Mouse (Mus musculus): ENCODE results near the gene P2rx6. TPM values are rescaled to one million over a fixed set of nuclear protein-coding genes. Genes with fewer than 3 reads are reported as not detected.

The P2rx6 gene
- polyA plus RNA-seq (2014; fragmentation: Nextera tagmentation; extraction: Ambion mirVana) = 0.49 and 0.63 TPM in 2 replicates

GRCm38 (mm10) chr16:17561751-17562208 is at the start of gene P2rx6:
P2rx6 (plus strand) TSS chr16:17561885.
- Histone ChIP-seq H3K36me3 (ENCODE audit: control insufficient read depth, insufficient read depth, low read length) (no peaks in the 10 kb centered on the region), H3K4me1 (replicated peaks; ENCODE audit: control insufficient read depth, insufficient read depth, low read length) (peaks cover 19% of the 10 kb centered on the region), H3K4me2 (replicated peaks; ENCODE audit: low read depth, low read length) (peak within 1 kb of the TSS; percentile 53), H3K9me3 (ENCODE audit: control insufficient read depth, low read length) (no peaks in the 10 kb centered on the region), H3K27ac (ENCODE audit: low read depth, low read length) (peak within 1 kb of the TSS; percentile 31), H3K4me3 (ENCODE audit: low read depth, low read length) (peak within 1 kb of the TSS; percentile 22), H3K27me3 (ENCODE audit: control insufficient read depth, insufficient read depth, low read length) (no peaks in the 10 kb centered on the region; the same call in 1 of the 2 replicates), H3K9ac (ENCODE audit: low read depth, low read length) (peak within 1 kb of the TSS; percentile 31; the same call in 1 of the 2 replicates)
- DNase-seq (ENCODE audit: low spot score) (peak; percentile 68), ATAC-seq (ENCODE audit: low FRiP score) (peak; percentile 56; the same call in 1 of the 2 replicates)
- WGBS = 2% methylated on average over 10 of the region's 10 CpGs

- peaks cover 21% of the 10 kb centered on the region for H3K36me3 ChIP-seq (ENCODE audit: control insufficient read depth, insufficient read depth, low read length)
- 95% methylated on average over 2 of the region's 2 CpGs for WGBS
- ATAC-seq (ENCODE audit: low FRiP score) (no peak), DNase-seq (ENCODE audit: low spot score) (no peak)
- H3K4me2 ChIP-seq (replicated peaks; ENCODE audit: low read depth, low read length) = no peak overlapping the region
- H3K9me3 ChIP-seq (ENCODE audit: control insufficient read depth, low read length) = no peaks in the 10 kb centered on the region
- no peak overlapping the region for H3K9ac ChIP-seq (ENCODE audit: low read depth, low read length)
- no peaks in the 10 kb centered on the region for H3K27me3 ChIP-seq (ENCODE audit: control insufficient read depth, insufficient read depth, low read length)
- H3K27ac ChIP-seq (ENCODE audit: low read depth, low read length) = no peak overlapping the region
- no peaks in the 10 kb centered on the region for H3K4me1 ChIP-seq (replicated peaks; ENCODE audit: control insufficient read depth, insufficient read depth, low read length)
- H3K4me3 ChIP-seq (ENCODE audit: low read depth, low read length) = no peak overlapping the region
Observed at GRCm38 (mm10) chr16:17518910-17519309, 42.8 kb upstream of the P2rx6 start.

GRCm38 (mm10) chr16:17524156-17524555 is 37.5 kb upstream of the P2rx6 start:
- no peak overlapping the region for H3K4me3 ChIP-seq (ENCODE audit: low read depth, low read length)
- ATAC-seq (ENCODE audit: low FRiP score) (no peak), DNase-seq (ENCODE audit: low spot score) (no peak)
- no peaks in the 10 kb centered on the region for H3K9me3 ChIP-seq (ENCODE audit: control insufficient read depth, low read length)
- no peaks in the 10 kb centered on the region for H3K27me3 ChIP-seq (ENCODE audit: control insufficient read depth, insufficient read depth, low read length)
- H3K4me2 ChIP-seq (replicated peaks; ENCODE audit: low read depth, low read length) = no peak overlapping the region
- WGBS = 96% methylated on average over 11 of the region's 11 CpGs
- no peaks in the 10 kb centered on the region for H3K4me1 ChIP-seq (replicated peaks; ENCODE audit: control insufficient read depth, insufficient read depth, low read length)
- peaks cover 27% of the 10 kb centered on the region for H3K36me3 ChIP-seq (ENCODE audit: control insufficient read depth, insufficient read depth, low read length)
- H3K27ac ChIP-seq (ENCODE audit: low read depth, low read length) = no peak overlapping the region
- no peak overlapping the region for H3K9ac ChIP-seq (ENCODE audit: low read depth, low read length)

- DNase-seq (ENCODE audit: low spot score) = no peak
- peaks cover 27% of the 10 kb centered on the region for H3K36me3 ChIP-seq (ENCODE audit: control insufficient read depth, insufficient read depth, low read length)
Observed at GRCm38 (mm10) chr16:17525524-17525923, 36.2 kb upstream of the P2rx6 start.

GRCm38 (mm10) chr16:17526223-17526622 is 35.5 kb upstream of the P2rx6 start:
- Histone ChIP-seq H3K9me3 (ENCODE audit: control insufficient read depth, low read length) (no peaks in the 10 kb centered on the region), H3K4me1 (replicated peaks; ENCODE audit: control insufficient read depth, insufficient read depth, low read length) (no peaks in the 10 kb centered on the region; the same call in 1 of the 2 replicates), H3K27ac (ENCODE audit: low read depth, low read length) (no peak overlapping the region), H3K36me3 (ENCODE audit: control insufficient read depth, insufficient read depth, low read length) (peaks cover 24% of the 10 kb centered on the region), H3K9ac (ENCODE audit: low read depth, low read length) (no peak overlapping the region), H3K4me3 (ENCODE audit: low read depth, low read length) (no peak overlapping the region), H3K4me2 (replicated peaks; ENCODE audit: low read depth, low read length) (no peak overlapping the region), H3K27me3 (ENCODE audit: control insufficient read depth, insufficient read depth, low read length) (no peaks in the 10 kb centered on the region)
- 92% methylated on average over 6 of the region's 6 CpGs for WGBS
- DNase-seq (ENCODE audit: low spot score) = no peak
- no peak for ATAC-seq (ENCODE audit: low FRiP score)

More at GRCm38 (mm10) chr16:17525524-17525923, 36.2 kb upstream of the P2rx6 start:
- no peak for ATAC-seq (ENCODE audit: low FRiP score)
- H3K9me3 ChIP-seq (ENCODE audit: control insufficient read depth, low read length) = no peaks in the 10 kb centered on the region
- H3K4me2 ChIP-seq (replicated peaks; ENCODE audit: low read depth, low read length) = no peak overlapping the region
- no peak overlapping the region for H3K27ac ChIP-seq (ENCODE audit: low read depth, low read length)
- H3K4me3 ChIP-seq (ENCODE audit: low read depth, low read length) = no peak overlapping the region
- H3K4me1 ChIP-seq (replicated peaks; ENCODE audit: control insufficient read depth, insufficient read depth, low read length) = no peaks in the 10 kb centered on the region; the same call in 1 of the 2 replicates
- H3K9ac ChIP-seq (ENCODE audit: low read depth, low read length) = no peak overlapping the region
- WGBS = 78% methylated on average over 3 of the region's 3 CpGs
- no peaks in the 10 kb centered on the region for H3K27me3 ChIP-seq (ENCODE audit: control insufficient read depth, insufficient read depth, low read length)

GRCm38 (mm10) chr16:17527606-17528005 is 34.1 kb upstream of the P2rx6 start:
- Histone ChIP-seq H3K4me1 (replicated peaks; ENCODE audit: control insufficient read depth, insufficient read depth, low read length) (no peaks in the 10 kb centered on the region; the same call in 1 of the 2 replicates), H3K9me3 (ENCODE audit: control insufficient read depth, low read length) (no peaks in the 10 kb centered on the region), H3K36me3 (ENCODE audit: control insufficient read depth, insufficient read depth, low read length) (peaks cover 19% of the 10 kb centered on the region; the same call in 1 of the 2 replicates), H3K9ac (ENCODE audit: low read depth, low read length) (no peak overlapping the region), H3K4me2 (replicated peaks; ENCODE audit: low read depth, low read length) (no peak overlapping the region), H3K27me3 (ENCODE audit: control insufficient read depth, insufficient read depth, low read length) (no peaks in the 10 kb centered on the region), H3K4me3 (ENCODE audit: low read depth, low read length) (no peak overlapping the region), H3K27ac (ENCODE audit: low read depth, low read length) (no peak overlapping the region)
- ATAC-seq (ENCODE audit: low FRiP score) (no peak), DNase-seq (ENCODE audit: low spot score) (no peak)

- DNase-seq (ENCODE audit: low spot score) = no peak
- Histone ChIP-seq H3K36me3 (ENCODE audit: control insufficient read depth, insufficient read depth, low read length) (peaks cover 16% of the 10 kb centered on the region; the same call in 1 of the 2 replicates), H3K9ac (ENCODE audit: low read depth, low read length) (no peak overlapping the region), H3K4me2 (replicated peaks; ENCODE audit: low read depth, low read length) (no peak overlapping the region), H3K27ac (ENCODE audit: low read depth, low read length) (no peak overlapping the region), H3K27me3 (ENCODE audit: control insufficient read depth, insufficient read depth, low read length) (no peaks in the 10 kb centered on the region), H3K4me3 (ENCODE audit: low read depth, low read length) (no peak overlapping the region), H3K4me1 (replicated peaks; ENCODE audit: control insufficient read depth, insufficient read depth, low read length) (no peaks in the 10 kb centered on the region; the same call in 1 of the 2 replicates), H3K9me3 (ENCODE audit: control insufficient read depth, low read length) (no peaks in the 10 kb centered on the region)
- 88% methylated on average over 13 of the region's 13 CpGs for WGBS
- no peak for ATAC-seq (ENCODE audit: low FRiP score)
Observed at GRCm38 (mm10) chr16:17528276-17528675, 33.4 kb upstream of the P2rx6 start.

GRCm38 (mm10) chr16:17529981-17530586 is 31.6 kb upstream of the P2rx6 start:
- Histone ChIP-seq H3K27ac (ENCODE audit: low read depth, low read length) (peak overlapping the region; percentile 90), H3K36me3 (ENCODE audit: control insufficient read depth, insufficient read depth, low read length) (peaks cover 10% of the 10 kb centered on the region; the same call in 1 of the 2 replicates), H3K4me2 (replicated peaks; ENCODE audit: low read depth, low read length) (peak overlapping the region; percentile 59), H3K4me1 (replicated peaks; ENCODE audit: control insufficient read depth, insufficient read depth, low read length) (no peaks in the 10 kb centered on the region; the same call in 1 of the 2 replicates), H3K9me3 (ENCODE audit: control insufficient read depth, low read length) (no peaks in the 10 kb centered on the region), H3K27me3 (ENCODE audit: control insufficient read depth, insufficient read depth, low read length) (no peaks in the 10 kb centered on the region), H3K4me3 (ENCODE audit: low read depth, low read length) (peak overlapping the region; percentile 48), H3K9ac (ENCODE audit: low read depth, low read length) (peak overlapping the region; percentile 68)
- ATAC-seq (ENCODE audit: low FRiP score) (peak; percentile 20; the same call in 1 of the 2 replicates), DNase-seq (ENCODE audit: low spot score) (peak; percentile 8)
- WGBS = 23% methylated on average over 17 of the region's 17 CpGs
